Mouse (Mus musculus) neural tube, embryonic 13.5 days (tissue): ENCODE results near the gene Hip1r. TPM values are rescaled to one million over a fixed set of nuclear protein-coding genes. Genes with fewer than 3 reads are reported as not detected.

Experiments
- ATAC-seq: fragments of 200-750 bp; cut with Nextera tagmentation; 2 replicates; pipeline ENCODE4 v1.8.0; 2017; ENCODE audit warnings: low read depth, mild to moderate bottlenecking, moderate TSS enrichment, moderate library complexity
- H3K27ac ChIP-seq: fragments of 300-500 bp; sonication (generic); replicated peaks from 2 replicates; pipeline ENCODE4 v1.5.1; 2015; ENCODE audit warnings: moderate library complexity, mild to moderate bottlenecking, inconsistent platforms
- H3K27me3 ChIP-seq: fragments of 300-500 bp; sonication (generic); 2 replicates; pipeline ENCODE4 v1.6.1; 2015; ENCODE audit warnings: mild to moderate bottlenecking, inconsistent platforms
- H3K36me3 ChIP-seq: fragments of 300-500 bp; sonication (generic); 2 replicates; pipeline ENCODE4 v1.6.1; 2015; ENCODE audit warnings: mild to moderate bottlenecking, inconsistent platforms
- H3K4me1 ChIP-seq: fragments of 300-500 bp; sonication (generic); replicated peaks from 2 replicates; pipeline ENCODE4 v1.6.1; 2015; ENCODE audit warnings: inconsistent platforms
- H3K4me2 ChIP-seq: fragments of 300-500 bp; sonication (generic); 2 replicates; pipeline ENCODE4 v1.6.1; 2015; ENCODE audit warnings: inconsistent platforms, mild to moderate bottlenecking, moderate library complexity
- H3K4me3 ChIP-seq: fragments of 300-500 bp; sonication (generic); 2 replicates; pipeline ENCODE4 v1.5.1; 2015; ENCODE audit warnings: mild to moderate bottlenecking, inconsistent platforms
- H3K9ac ChIP-seq: fragments of 300-500 bp; sonication (generic); 2 replicates; pipeline ENCODE4 v1.6.1; 2015; ENCODE audit warnings: moderate library complexity, mild to moderate bottlenecking, inconsistent platforms
- H3K9me3 ChIP-seq: fragments of 300-500 bp; sonication (generic); 2 replicates; pipeline ENCODE4 v1.6.1; 2016; ENCODE audit warnings: inconsistent platforms
- WGBS: fragments of 180-500 bp; shearing (Covaris S2); methylation state at CpG from one replicate; pipeline ENCODE4 v1.1.7; 2015; 5-methylcytosine and 5-hydroxymethylcytosine counted together
- polyA plus RNA-seq: library from polyadenylated mRNA; unstranded; fragments of >200 nt; fragmentation: Nextera tagmentation; extraction: Ambion mirVana; gene quantifications from 2 replicates; pipeline ENCODE4 v1.2.1, GENCODE M21; 2015

Gene Hip1r
- polyA plus RNA-seq, 1 experiment from 2014 or later = 17.1 TPM

- Histone ChIP-seq H3K36me3 (no peaks in the 10 kb centered on the region), H3K4me3 (no peak overlapping the region), H3K27ac (no peak overlapping the region), H3K9ac (0 out of 2 replicates have a peak overlapping the region, but pooled peaks have one; percentile 14), H3K4me2 (no peak overlapping the region), H3K4me1 (peaks cover 58% of the 10 kb centered on the region), H3K9me3 (no peaks in the 10 kb centered on the region), H3K27me3 (peaks cover 46% of the 10 kb centered on the region)
- 80% methylated on average over 6 of the region's 6 CpGs for WGBS
- no peak for ATAC-seq
These were observed 17.9 kb downstream of the Hip1r start for GRCm38 (mm10) chr5:123991321-123991720.

GRCm38 (mm10) chr5:123992193-123992637 is 18.8 kb downstream of the Hip1r start:
- H3K4me1 ChIP-seq = peaks cover 61% of the 10 kb centered on the region
- peaks cover 38% of the 10 kb centered on the region for H3K27me3 ChIP-seq
- 0 out of 2 replicates have a peak, but pooled peaks cover under 1% of the 10 kb centered on the region for H3K36me3 ChIP-seq
- H3K4me2 ChIP-seq = no peak overlapping the region
- H3K9me3 ChIP-seq = no peaks in the 10 kb centered on the region
- no peak overlapping the region for H3K9ac ChIP-seq
- 77% methylated on average over 10 of the region's 10 CpGs for WGBS
- ATAC-seq = no peak
- H3K4me3 ChIP-seq = no peak overlapping the region
- peak overlapping the region; percentile 81; the same call in 1 of the 2 replicates for H3K27ac ChIP-seq

- H3K4me1 ChIP-seq = peaks cover 61% of the 10 kb centered on the region
- H3K27me3 ChIP-seq = peaks cover 32% of the 10 kb centered on the region
- peak; percentile 40; the same call in 1 of the 2 replicates for ATAC-seq
- WGBS = 31% methylated on average over 5 of the region's 5 CpGs
- H3K4me3 ChIP-seq = no peak overlapping the region
- H3K9ac ChIP-seq = no peak overlapping the region
- H3K36me3 ChIP-seq = 0 out of 2 replicates have a peak, but pooled peaks cover 6% of the 10 kb centered on the region
- no peaks in the 10 kb centered on the region for H3K9me3 ChIP-seq
- peak overlapping the region; percentile 81 for H3K27ac ChIP-seq
- H3K4me2 ChIP-seq = no peak overlapping the region
These were observed 19.4 kb downstream of the Hip1r start for GRCm38 (mm10) chr5:123992794-123993193.

DNA sequence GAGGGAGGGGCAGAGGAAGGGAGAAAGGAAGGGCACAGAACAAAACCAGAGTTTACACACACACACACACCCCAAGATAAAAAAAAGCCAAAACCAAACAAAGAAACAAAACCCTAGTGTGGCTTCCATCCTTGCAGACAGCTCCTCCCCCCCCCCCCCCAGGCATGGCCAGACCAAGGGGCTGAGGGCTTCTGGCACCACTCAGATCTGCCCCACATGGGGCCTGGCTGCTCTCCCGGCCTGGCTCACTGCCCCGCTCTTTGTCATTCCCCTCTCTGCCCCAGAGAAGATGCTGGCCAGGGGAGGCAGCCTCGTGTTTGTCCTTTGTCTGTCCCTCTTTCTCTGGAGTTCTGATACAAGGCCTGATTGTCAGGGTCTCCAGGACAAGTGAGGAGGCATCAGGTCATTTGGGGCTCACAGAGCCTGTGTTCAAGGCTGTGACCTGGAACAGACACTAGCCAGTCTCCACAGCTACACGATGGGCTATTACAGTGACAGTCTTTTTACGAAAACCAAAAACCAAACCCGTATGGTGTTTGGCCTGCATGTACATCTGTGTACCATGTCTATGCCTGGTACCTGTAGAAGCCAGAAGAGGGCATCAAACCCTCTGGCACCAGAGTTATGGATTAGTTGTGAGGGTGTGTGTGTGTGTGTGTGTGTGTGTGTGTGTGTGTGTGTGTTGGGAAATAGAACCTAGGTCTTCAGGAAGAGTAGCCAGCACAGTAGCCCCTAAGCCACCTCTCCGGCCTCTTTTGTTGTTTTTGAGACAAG is 20.0 kb downstream of the Hip1r start:
- Histone ChIP-seq H3K27ac (peak overlapping the region; percentile 81), H3K4me1 (peaks cover 62% of the 10 kb centered on the region), H3K4me3 (no peak overlapping the region), H3K27me3 (peaks cover 26% of the 10 kb centered on the region), H3K9ac (no peak overlapping the region), H3K36me3 (0 out of 2 replicates have a peak, but pooled peaks cover 6% of the 10 kb centered on the region), H3K4me2 (no peak overlapping the region), H3K9me3 (no peaks in the 10 kb centered on the region)
- peak; percentile 82 for ATAC-seq
- 50% methylated on average over 7 of the region's 7 CpGs for WGBS

DNA sequence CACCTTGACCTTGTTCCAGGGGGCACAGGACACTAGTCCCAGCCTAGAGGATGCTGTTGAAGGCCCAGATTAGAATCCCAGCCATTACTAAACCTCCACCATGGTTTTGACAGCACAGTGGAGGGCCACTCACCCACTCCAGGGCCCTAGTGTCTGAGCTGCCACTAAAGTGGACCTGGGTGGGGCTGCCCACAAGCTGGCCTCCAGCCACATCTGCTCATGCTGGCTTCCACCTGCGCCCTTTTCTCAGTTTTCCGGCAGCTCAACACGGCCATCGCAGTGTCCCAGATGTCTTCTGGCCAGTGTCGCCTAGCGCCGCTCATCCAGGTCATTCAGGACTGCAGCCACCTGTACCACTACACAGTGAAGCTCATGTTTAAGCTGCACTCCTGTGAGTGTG is 21.0 kb downstream of the Hip1r start:
- Histone ChIP-seq H3K27me3 (peaks cover 17% of the 10 kb centered on the region; the same call in 1 of the 2 replicates), H3K4me1 (peaks cover 55% of the 10 kb centered on the region), H3K4me3 (no peak overlapping the region), H3K9me3 (no peaks in the 10 kb centered on the region), H3K27ac (no peak overlapping the region), H3K9ac (no peak overlapping the region), H3K36me3 (0 out of 2 replicates have a peak, but pooled peaks cover 6% of the 10 kb centered on the region), H3K4me2 (no peak overlapping the region)
- ATAC-seq = no peak
- WGBS = 89% methylated on average over 7 of the region's 7 CpGs

GRCm38 (mm10) chr5:123995388-123995787 is 22.0 kb downstream of the Hip1r start:
- no peak overlapping the region for H3K27ac ChIP-seq
- peaks cover 46% of the 10 kb centered on the region for H3K4me1 ChIP-seq
- no peak overlapping the region for H3K4me3 ChIP-seq
- 81% methylated on average over 6 of the region's 6 CpGs for WGBS
- H3K9ac ChIP-seq = no peak overlapping the region
- H3K9me3 ChIP-seq = no peaks in the 10 kb centered on the region
- peaks cover 17% of the 10 kb centered on the region; the same call in 1 of the 2 replicates for H3K27me3 ChIP-seq
- no peak overlapping the region for H3K4me2 ChIP-seq
- 0 out of 2 replicates have a peak, but pooled peaks cover 6% of the 10 kb centered on the region for H3K36me3 ChIP-seq
- ATAC-seq = no peak

DNA sequence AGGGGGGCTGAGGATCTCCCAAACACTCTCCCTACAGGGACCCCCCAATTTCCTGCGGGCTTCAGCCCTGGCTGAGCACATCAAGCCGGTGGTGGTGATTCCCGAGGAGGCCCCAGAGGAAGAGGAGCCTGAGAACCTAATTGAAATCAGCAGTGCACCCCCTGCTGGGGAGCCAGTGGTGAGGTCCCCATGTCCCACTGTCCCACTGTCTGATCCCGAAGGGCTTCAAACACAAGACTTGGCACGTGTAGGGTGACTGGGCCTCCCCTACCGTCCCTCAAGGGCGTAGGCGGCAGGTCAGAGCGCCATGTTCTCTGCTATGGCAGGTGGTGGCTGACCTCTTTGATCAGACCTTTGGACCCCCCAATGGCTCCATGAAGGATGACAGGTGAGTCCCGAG is 22.8 kb downstream of the Hip1r start:
- Histone ChIP-seq H3K4me2 (no peak overlapping the region), H3K9ac (no peak overlapping the region), H3K36me3 (0 out of 2 replicates have a peak, but pooled peaks cover 7% of the 10 kb centered on the region), H3K4me1 (peaks cover 41% of the 10 kb centered on the region), H3K9me3 (no peaks in the 10 kb centered on the region), H3K4me3 (no peak overlapping the region), H3K27me3 (peaks cover 12% of the 10 kb centered on the region; the same call in 1 of the 2 replicates), H3K27ac (no peak overlapping the region)
- 87% methylated on average over 10 of the region's 10 CpGs for WGBS
- no peak for ATAC-seq

DNA sequence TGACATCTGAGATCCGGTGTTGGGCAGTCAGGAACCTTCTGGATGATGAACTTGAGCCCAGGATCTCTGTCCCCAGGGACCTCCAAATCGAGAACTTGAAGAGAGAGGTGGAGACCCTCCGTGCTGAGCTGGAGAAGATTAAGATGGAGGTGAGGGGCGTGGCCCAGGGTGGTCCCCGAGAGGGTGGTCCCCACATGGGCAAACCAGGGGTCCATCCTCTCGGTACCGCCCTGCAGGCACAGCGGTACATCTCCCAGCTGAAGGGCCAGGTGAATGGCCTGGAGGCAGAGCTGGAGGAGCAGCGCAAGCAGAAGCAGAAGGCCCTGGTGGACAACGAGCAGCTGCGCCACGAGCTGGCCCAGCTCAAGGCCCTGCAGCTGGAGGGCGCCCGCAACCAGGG is 23.3 kb downstream of the Hip1r start:
- no peak overlapping the region for H3K4me2 ChIP-seq
- H3K36me3 ChIP-seq = 0 out of 2 replicates have a peak, but pooled peaks cover 9% of the 10 kb centered on the region
- no peak overlapping the region for H3K27ac ChIP-seq
- 89% methylated on average over 14 of the region's 14 CpGs for WGBS
- H3K9me3 ChIP-seq = no peaks in the 10 kb centered on the region
- peaks cover 7% of the 10 kb centered on the region; the same call in 1 of the 2 replicates for H3K27me3 ChIP-seq
- H3K4me3 ChIP-seq = no peak overlapping the region
- no peak overlapping the region for H3K9ac ChIP-seq
- no peak for ATAC-seq
- H3K4me1 ChIP-seq = peaks cover 39% of the 10 kb centered on the region

DNA sequence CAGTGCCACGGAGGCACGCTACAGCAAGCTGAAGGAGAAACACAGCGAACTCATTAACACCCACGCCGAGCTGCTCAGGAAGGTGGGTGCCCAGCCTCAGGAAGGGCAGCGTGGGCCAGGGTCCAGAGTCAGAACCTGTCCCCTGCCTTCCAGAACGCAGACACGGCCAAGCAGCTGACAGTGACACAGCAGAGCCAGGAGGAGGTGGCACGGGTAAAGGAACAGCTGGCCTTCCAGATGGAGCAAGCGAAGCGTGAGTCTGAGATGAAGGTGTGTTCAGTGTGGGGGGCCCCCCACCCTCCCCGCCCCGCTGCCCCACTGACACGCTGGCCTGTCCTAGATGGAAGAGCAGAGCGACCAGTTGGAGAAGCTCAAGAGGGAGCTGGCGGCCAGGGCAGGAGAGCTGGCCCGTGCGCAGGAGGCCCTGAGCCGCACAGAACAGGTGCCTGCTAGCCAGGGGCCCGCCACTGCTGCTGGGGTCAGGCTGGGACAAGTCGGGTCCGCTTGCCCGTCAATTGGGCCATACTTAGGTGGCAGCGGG is 23.9 kb downstream of the Hip1r start:
- 82% methylated on average over 24 of the region's 24 CpGs for WGBS
- Histone ChIP-seq H3K4me3 (no peak overlapping the region), H3K27ac (0 out of 2 replicates have a peak overlapping the region, but pooled peaks have one; percentile 28), H3K4me2 (no peak overlapping the region), H3K36me3 (0 out of 2 replicates have a peak, but pooled peaks cover 9% of the 10 kb centered on the region), H3K9ac (no peak overlapping the region), H3K4me1 (peaks cover 34% of the 10 kb centered on the region), H3K27me3 (0 out of 2 replicates have a peak, but pooled peaks cover 1% of the 10 kb centered on the region), H3K9me3 (no peaks in the 10 kb centered on the region)
- ATAC-seq = no peak

- 67% methylated on average over 16 of the region's 16 CpGs for WGBS
- ATAC-seq = no peak
- no peaks in the 10 kb centered on the region for H3K9me3 ChIP-seq
- peaks cover 35% of the 10 kb centered on the region for H3K4me1 ChIP-seq
- no peaks in the 10 kb centered on the region for H3K27me3 ChIP-seq
- H3K4me3 ChIP-seq = no peak overlapping the region
- H3K4me2 ChIP-seq = no peak overlapping the region
- 0 out of 2 replicates have a peak, but pooled peaks cover 9% of the 10 kb centered on the region for H3K36me3 ChIP-seq
- H3K27ac ChIP-seq = 0 out of 2 replicates have a peak overlapping the region, but pooled peaks have one; percentile 28
- H3K9ac ChIP-seq = no peak overlapping the region
These were observed 24.4 kb downstream of the Hip1r start for GRCm38 (mm10) chr5:123997811-123998210.

GRCm38 (mm10) chr5:123998370-123998769 is 24.9 kb downstream of the Hip1r start:
- H3K4me2 ChIP-seq = no peak overlapping the region
- H3K4me1 ChIP-seq = peaks cover 39% of the 10 kb centered on the region
- H3K27ac ChIP-seq = no peak overlapping the region
- no peaks in the 10 kb centered on the region for H3K27me3 ChIP-seq
- ATAC-seq = no peak
- peaks cover 12% of the 10 kb centered on the region; the same call in 1 of the 2 replicates for H3K36me3 ChIP-seq
- H3K9ac ChIP-seq = no peak overlapping the region
- H3K4me3 ChIP-seq = no peak overlapping the region
- H3K9me3 ChIP-seq = no peaks in the 10 kb centered on the region
- WGBS = 88% methylated on average over 10 of the region's 10 CpGs

- Histone ChIP-seq H3K9me3 (no peaks in the 10 kb centered on the region), H3K36me3 (peaks cover 36% of the 10 kb centered on the region), H3K27me3 (no peaks in the 10 kb centered on the region), H3K4me2 (no peak overlapping the region), H3K4me3 (no peak overlapping the region), H3K9ac (peak overlapping the region; percentile 46; the same call in 1 of the 2 replicates), H3K27ac (peak overlapping the region; percentile 33; the same call in 1 of the 2 replicates), H3K4me1 (peaks cover 31% of the 10 kb centered on the region)
- WGBS = 14% methylated on average over 7 of the region's 7 CpGs
- ATAC-seq = peak; percentile 52
These were observed 27.4 kb downstream of the Hip1r start for GRCm38 (mm10) chr5:124000824-124001223.
